ENCODE assay signal across 8 mouse cellular contexts in genomic region chr8:8661103-8661758, GRCm38 (mm10). TPM values are rescaled to one million over a fixed set of nuclear protein-coding genes. Genes with fewer than 3 reads are reported as not detected.
DNase-seq lines count a peak whose midpoint lies in the region; ATAC-seq lines count a peak whose summit lies in the region.

Efnb2 (minus strand) TSS chr8:8661242.

- no peaks in the 10 kb centered on the region; the same call in 1 of the 2 replicates for H3K36me3 ChIP-seq in forebrain, embryonic 11.5 days (ENCODE audit: control insufficient read depth, insufficient read depth, low read length)
- H3K36me3 ChIP-seq in heart, embryonic 15.5 days: peaks cover 3% of the 10 kb centered on the region; the same call in 1 of the 2 replicates
- H3K36me3 ChIP-seq in liver, embryonic 12.5 days: peaks cover 23% of the 10 kb centered on the region
- no peaks in the 10 kb centered on the region for H3K36me3 ChIP-seq in splenic B cell, adult 2 months (ENCODE audit: control insufficient read depth, insufficient read depth, low read length, poor library complexity, severe bottlenecking)

- peaks cover 1% of the 10 kb centered on the region; the same call in 1 of the 2 replicates for H3K4me1 ChIP-seq in forebrain, embryonic 11.5 days (replicated peaks; ENCODE audit: control insufficient read depth, insufficient read depth, low read length)
- H3K4me1 ChIP-seq in heart, embryonic 15.5 days (replicated peaks): peaks cover 18% of the 10 kb centered on the region
- peaks cover 35% of the 10 kb centered on the region for H3K4me1 ChIP-seq in liver, embryonic 12.5 days

- peak within 1 kb of the TSS; percentile 80 for H3K4me3 ChIP-seq in forebrain, embryonic 11.5 days (ENCODE audit: low read depth, low read length)
- peak within 1 kb of the TSS; percentile 94 for H3K4me3 ChIP-seq in heart, embryonic 15.5 days
- H3K4me3 ChIP-seq in liver, embryonic 12.5 days: peak within 1 kb of the TSS; percentile 64

- under 1% methylated on average over 66 of the region's 70 CpGs for WGBS in forebrain, embryonic 11.5 days
- under 1% methylated on average over 69 of the region's 70 CpGs for WGBS in heart, embryonic 15.5 days
- WGBS in liver, embryonic 12.5 days (ENCODE audit: insufficient replicate concordance): under 1% methylated on average over 63 of the region's 70 CpGs

- no peaks in the 10 kb centered on the region for H3K9me3 ChIP-seq in forebrain, embryonic 11.5 days (ENCODE audit: control insufficient read depth, low read length)
- H3K9me3 ChIP-seq in heart, embryonic 15.5 days (replicated peaks): no peaks in the 10 kb centered on the region
- no peaks in the 10 kb centered on the region for H3K9me3 ChIP-seq in liver, embryonic 12.5 days (replicated peaks)

- H3K27me3 ChIP-seq in forebrain, embryonic 11.5 days (ENCODE audit: control insufficient read depth, insufficient read depth, low read length): no peaks in the 10 kb centered on the region
- no peaks in the 10 kb centered on the region for H3K27me3 ChIP-seq in heart, embryonic 15.5 days
- peaks cover 51% of the 10 kb centered on the region for H3K27me3 ChIP-seq in liver, embryonic 12.5 days (replicated peaks)
- H3K27me3 ChIP-seq in splenic B cell, adult 2 months (ENCODE audit: control insufficient read depth, insufficient read depth, low read length, poor library complexity, severe bottlenecking): no peaks in the 10 kb centered on the region

- peak; percentile 91 for ATAC-seq in forebrain, embryonic 11.5 days (replicated peaks; ENCODE audit: low FRiP score)
- ATAC-seq in heart, embryonic 15.5 days (replicated peaks; ENCODE audit: insufficient number of reproducible peaks, insufficient read depth, low FRiP score, low read depth): peak; percentile 90
- ATAC-seq in liver, embryonic 12.5 days: peak; percentile 93

- peak within 1 kb of the TSS; percentile 92 for H3K4me2 ChIP-seq in forebrain, embryonic 11.5 days (ENCODE audit: low read depth, low read length, severe bottlenecking)
- H3K4me2 ChIP-seq in heart, embryonic 15.5 days: peak within 1 kb of the TSS; percentile 93
- peak within 1 kb of the TSS; percentile 96 for H3K4me2 ChIP-seq in liver, embryonic 12.5 days

- H3K27ac ChIP-seq in forebrain, embryonic 11.5 days (ENCODE audit: low read depth, low read length): peak within 1 kb of the TSS; percentile 88
- H3K27ac ChIP-seq in heart, embryonic 15.5 days: peak within 1 kb of the TSS; percentile 83
- H3K27ac ChIP-seq in liver, embryonic 12.5 days: 0 out of 2 replicates have a peak within 1 kb of the TSS, but pooled peaks have one; percentile 12

- DNase-seq in CD4-positive, CD25-positive, alpha-beta regulatory T cell, adult 2 months (ENCODE audit: low read depth, low spot score): peak; percentile 89
- peak; percentile 71 for DNase-seq in c-Kit-positive CD71-positive TER-119-negative erythroid progenitor cells, embryonic 14.5 days (ENCODE audit: low read depth)
- DNase-seq in forebrain, embryonic 11.5 days (ENCODE audit: low spot score): peak; percentile 98
- DNase-seq in kidney, postnatal 14 days: peak; percentile 98
- DNase-seq in naive thymus-derived CD4-positive, alpha-beta T cell, adult 2 months (ENCODE audit: low read depth): peak; percentile 93
- peak; percentile 90 for DNase-seq in splenic B cell, adult 2 months (ENCODE audit: low read depth, low spot score)

- H3K9ac ChIP-seq in forebrain, embryonic 11.5 days (ENCODE audit: low read length): peak within 1 kb of the TSS; percentile 91
- peak within 1 kb of the TSS; percentile 92 for H3K9ac ChIP-seq in heart, embryonic 15.5 days
- H3K9ac ChIP-seq in liver, embryonic 12.5 days: peak within 1 kb of the TSS; percentile 61

RNA-seq across cellular contexts. Expression of gene Efnb2, which starts in this region (rescaled TPM):
- polyA plus RNA-seq in forebrain, embryonic 11.5 days (2014; fragmentation: Nextera tagmentation; extraction: Ambion mirVana): 51.8 and 54.6 TPM in 2 replicates
- 11.4 and 15.8 TPM in 2 replicates for polyA plus RNA-seq in heart, embryonic 15.5 days (2015; fragmentation: Nextera tagmentation; extraction: Ambion mirVana)
- polyA plus RNA-seq in liver, embryonic 12.5 days (2016; fragmentation: Nextera tagmentation; extraction: Ambion mirVana): 2.8 and 3.3 TPM in 2 replicates

Comparison
In these comparisons a context has a peak if more than half of its experiments do, and no peak if none do; other contexts are left out.
1. Peak in every context shown above with its lines: DNase-seq, ATAC-seq, H3K4me3 ChIP-seq and H3K27ac ChIP-seq.
2. H3K27ac ChIP-seq: peak in every context shown above with its lines; median percentile 88 in forebrain, embryonic 11.5 days; 83 in heart, embryonic 15.5 days; 12 in liver, embryonic 12.5 days.